Mouse (Mus musculus) small intestine, adult 2 months (tissue): ENCODE results near the gene Dnal1.

Source experiments
- CTCF ChIP-seq: fragments of 200-500 bp; IDR thresholded peaks from 2 replicates; pipeline ENCODE4 v1.5.1; 2012; ENCODE audit warnings: low read depth, mild to moderate bottlenecking, control low read depth, inconsistent platforms, low read length, moderate library complexity, mixed read lengths; ENCODE audit not compliant: insufficient replicate concordance, insufficient read length; ENCODE audit errors: extremely low read depth
- POLR2A ChIP-seq: fragments of 200-500 bp; IDR thresholded peaks from 2 replicates; pipeline ENCODE4 v1.6.1; 2012; ENCODE audit warnings: low read depth, mild to moderate bottlenecking, control low read depth, inconsistent platforms, low read length, moderate library complexity

GRCm38 (mm10) chr12:84192280-84192679 is 78.1 kb downstream of the Dnal1 start:
- TF ChIP-seq POLR2A (no peak), CTCF (no peak)
